ENCODE assay signal across 21 mouse cellular contexts in the genomic region with DNA sequence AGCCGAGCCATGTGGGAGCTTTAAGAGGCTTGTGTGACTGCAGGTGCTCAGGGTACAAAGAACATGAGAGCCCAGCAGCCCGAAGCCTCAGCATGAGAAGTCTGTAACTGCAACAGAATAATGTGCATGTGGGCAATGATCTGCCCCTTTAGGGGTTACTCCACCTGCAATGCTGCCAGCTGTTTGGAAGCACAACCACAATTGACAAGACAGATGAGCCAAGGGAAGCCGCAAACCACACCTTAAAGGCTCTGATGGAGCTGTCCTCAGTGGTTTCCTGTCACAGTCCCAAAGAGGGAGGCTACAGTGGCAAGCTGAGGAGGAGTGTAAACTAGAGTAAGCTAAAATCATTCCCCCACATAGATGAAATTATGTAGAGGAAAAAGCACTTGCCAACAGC. TPM values are rescaled to one million over a fixed set of nuclear protein-coding genes. Genes with fewer than 3 reads are reported as not detected.
DNase-seq lines count a peak whose midpoint lies in the region; ATAC-seq and TF ChIP-seq lines count a peak whose summit lies in the region.
"Had no signal": no experiment of that assay in that cellular context is flagged by ENCODE, and none has a peak within 500 bp of the region (broad histone marks: within the 10 kb centered on the region; RNA-seq: fewer than 3 reads in every experiment).

No protein-coding gene starts in this region.

- H3K9ac ChIP-seq in hindbrain, embryonic 14.5 days = no peak overlapping the region
- H3K9ac ChIP-seq: forebrain, embryonic 12.5 days; hindbrain, embryonic 12.5 days; lung, embryonic 14.5 days; midbrain, embryonic 15.5 days; stomach, embryonic 15.5 days had no signal

- H3K27me3 ChIP-seq in cerebellum, adult 2 months (ENCODE audit: control insufficient read depth, insufficient read depth, low read length) = no peaks in the 10 kb centered on the region
- no peaks in the 10 kb centered on the region for H3K27me3 ChIP-seq in hindbrain, embryonic 14.5 days (ENCODE audit: control insufficient read depth, insufficient read depth, low read length)
- H3K27me3 ChIP-seq: forebrain, embryonic 12.5 days; hindbrain, embryonic 12.5 days; midbrain, embryonic 15.5 days; stomach, embryonic 15.5 days had no signal

- no peak for TF ChIP-seq CTCF in cerebellum, adult 2 months (IDR thresholded peaks at IDR 0.05; ENCODE audit: borderline replicate concordance, insufficient read depth, low read depth, low read length)

- H3K4me2 ChIP-seq in hindbrain, embryonic 14.5 days (replicated peaks) = no peak overlapping the region
- H3K4me2 ChIP-seq: forebrain, embryonic 12.5 days; hindbrain, embryonic 12.5 days; lung, embryonic 14.5 days; midbrain, embryonic 15.5 days; stomach, embryonic 15.5 days had no signal

- H3K27ac ChIP-seq in cerebellum, adult 2 months (ENCODE audit: insufficient read depth, low read length) = no peak overlapping the region
- H3K27ac ChIP-seq in hindbrain, embryonic 14.5 days = no peak overlapping the region
- H3K27ac ChIP-seq: forebrain, embryonic 12.5 days; hindbrain, embryonic 12.5 days; layer of hippocampus, adult 2 months; midbrain, embryonic 15.5 days; stomach, embryonic 15.5 days had no signal

- no peaks in the 10 kb centered on the region for H3K9me3 ChIP-seq in hindbrain, embryonic 14.5 days (ENCODE audit: control insufficient read depth, low read length)
- H3K9me3 ChIP-seq: forebrain, embryonic 12.5 days; hindbrain, embryonic 12.5 days; midbrain, embryonic 15.5 days; stomach, embryonic 15.5 days had no signal

- H3K36me3 ChIP-seq in hindbrain, embryonic 14.5 days (replicated peaks; ENCODE audit: control insufficient read depth, insufficient read depth) = no peaks in the 10 kb centered on the region
- H3K36me3 ChIP-seq: forebrain, embryonic 12.5 days; hindbrain, embryonic 12.5 days; midbrain, embryonic 15.5 days; stomach, embryonic 15.5 days had no signal

- H3K4me1 ChIP-seq in cerebellum, adult 2 months (ENCODE audit: control insufficient read depth, insufficient read depth, low read length) = no peaks in the 10 kb centered on the region
- no peaks in the 10 kb centered on the region for H3K4me1 ChIP-seq in hindbrain, embryonic 14.5 days (replicated peaks; ENCODE audit: control insufficient read depth, insufficient read depth, low read length)
- H3K4me1 ChIP-seq: forebrain, embryonic 12.5 days; hindbrain, embryonic 12.5 days; midbrain, embryonic 15.5 days; stomach, embryonic 15.5 days had no signal

- H3K4me3 ChIP-seq in cerebellum, adult 2 months (replicated peaks; ENCODE audit: insufficient read depth, low read depth, low read length) = no peak overlapping the region
- H3K4me3 ChIP-seq in hindbrain, embryonic 14.5 days (replicated peaks; ENCODE audit: low read length) = no peak overlapping the region
- H3K4me3 ChIP-seq: forebrain, embryonic 12.5 days; hindbrain, embryonic 12.5 days; layer of hippocampus, adult 2 months; midbrain, embryonic 15.5 days; stomach, embryonic 15.5 days had no signal

- peak; percentile 95 for ATAC-seq in megakaryocyte progenitor cell, adult 5-6 weeks (replicated peaks; ENCODE audit: poor library complexity)
- ATAC-seq in hindbrain, embryonic 14.5 days (ENCODE audit: low FRiP score) = no peak
- ATAC-seq: midbrain, embryonic 15.5 days had no signal

- DNase-seq in gastrocnemius, postnatal 25 days = peak; percentile 24
- DNase-seq in gastrocnemius, adult 18-20 months (ENCODE audit: low spot score) = no peak
- peak; percentile 25 to 59 for DNase-seq in CD8-positive naive resting alpha-beta T cell, adult 2 months (ENCODE audit: low read depth in 2 of 2, low spot score in 2 of 2)
- peak; percentile 84 for DNase-seq in thymus, postnatal 25 days
- DNase-seq in cerebellum, adult 2 months = no peak
- DNase-seq in kidney, adult 11 months = no peak
- DNase-seq in hindbrain, embryonic 14.5 days (ENCODE audit: low spot score) = no peak
- DNase-seq: adrenal gland, postnatal 36 days; cerebellum, adult 9-10 months; kidney, adult 18-20 months; kidney, postnatal 10 days; left cerebral cortex, postnatal 4 days; lung, embryonic 14.5 days; lung, postnatal 4 days had no signal

- WGBS in cerebellum, adult 2 months = 87% methylated on average over 3 of the region's 3 CpGs
- WGBS in hindbrain, embryonic 14.5 days = 76% methylated on average over 3 of the region's 3 CpGs

- TF ChIP-seq POLR2A in cerebellum, adult 2 months (IDR thresholded peaks at IDR 0.05; ENCODE audit: borderline replicate concordance, insufficient read depth, low read length) = no peak

RNA-seq across cellular contexts. Expression of gene Msh4, which starts 10.5 kb away (rescaled TPM):
- not detected for total RNA-seq in gastrocnemius, postnatal 25 days (2021)
- total RNA-seq in gastrocnemius, adult 18-20 months (2021) = under 1 TPM in 1 of 2 experiments, not detected in 1; 0.09 TPM
- total RNA-seq in megakaryocyte progenitor cell, adult 5-6 weeks (2015) = not detected in 2 replicates
- total RNA-seq in megakaryocyte progenitor cell, adult 5-6 weeks (2017) = 0.25 TPM in 1 of 2 replicates, not detected in the other
- polyA plus RNA-seq in cerebellum, adult 2 months (2012; rRNA removed) = 0.10 and 0.11 TPM in 2 replicates
- 0.32 TPM in 1 of 2 replicates, not detected in the other for polyA plus RNA-seq in hindbrain, embryonic 14.5 days (2014; fragmentation: Nextera tagmentation; extraction: Ambion mirVana)
- polyA plus RNA-seq: liver, adult 2 months had no signal

RNA-seq across cellular contexts. Expression of gene Rabggtb, which starts 17.4 kb away (rescaled TPM):
- total RNA-seq in gastrocnemius, postnatal 25 days (2021) = 10 to 100 TPM; 64.1 to 65.0 TPM
- 10 to 100 TPM; 51.9 to 61.6 TPM for total RNA-seq in gastrocnemius, adult 18-20 months (2021)
- 121 and 132 TPM in 2 replicates for total RNA-seq in megakaryocyte progenitor cell, adult 5-6 weeks (2015)
- total RNA-seq in megakaryocyte progenitor cell, adult 5-6 weeks (2017) = 129 and 171 TPM in 2 replicates
- 89.2 and 95.7 TPM in 2 replicates for polyA plus RNA-seq in cerebellum, adult 2 months (2012; rRNA removed)
- 54.8 and 58.4 TPM in 2 replicates for polyA plus RNA-seq in hindbrain, embryonic 14.5 days (2014; fragmentation: Nextera tagmentation; extraction: Ambion mirVana)

RNA-seq across cellular contexts. Expression of gene Acadm, which starts 49.0 kb away (rescaled TPM):
- total RNA-seq in gastrocnemius, postnatal 25 days (2021) = 100 to 1,000 TPM; 256 to 346 TPM
- total RNA-seq in gastrocnemius, adult 18-20 months (2021) = 100 to 1,000 TPM; 316 to 427 TPM
- 65.5 and 70.0 TPM in 2 replicates for total RNA-seq in megakaryocyte progenitor cell, adult 5-6 weeks (2015)
- total RNA-seq in megakaryocyte progenitor cell, adult 5-6 weeks (2017) = 216 TPM in 2 replicates
- 58.4 and 59.4 TPM in 2 replicates for polyA plus RNA-seq in cerebellum, adult 2 months (2012; rRNA removed)
- 62.6 and 69.6 TPM in 2 replicates for polyA plus RNA-seq in hindbrain, embryonic 14.5 days (2014; fragmentation: Nextera tagmentation; extraction: Ambion mirVana)

RNA-seq across cellular contexts. Expression of gene Asb17, which starts 51.4 kb away (rescaled TPM):
- not detected for total RNA-seq in gastrocnemius, postnatal 25 days (2021)
- total RNA-seq in gastrocnemius, adult 18-20 months (2021) = not detected
- 0.51 and 0.64 TPM in 2 replicates for total RNA-seq in megakaryocyte progenitor cell, adult 5-6 weeks (2015)
- 1.2 and 1.8 TPM in 2 replicates for total RNA-seq in megakaryocyte progenitor cell, adult 5-6 weeks (2017)
- polyA plus RNA-seq in cerebellum, adult 2 months (2012; rRNA removed) = not detected in 2 replicates
- polyA plus RNA-seq in hindbrain, embryonic 14.5 days (2014; fragmentation: Nextera tagmentation; extraction: Ambion mirVana) = 0.18 TPM in 1 of 2 replicates, not detected in the other
- total RNA-seq: adrenal gland, postnatal 36 days; layer of hippocampus, adult 2 months; left cerebral cortex, postnatal 4 days; liver, adult 2 months had no signal
- polyA plus RNA-seq: forebrain, embryonic 12.5 days; liver, adult 2 months had no signal

Comparison
In these comparisons a context has a peak if more than half of its experiments do, and no peak if none do; other contexts are left out.
1. DNase-seq: peak in gastrocnemius, postnatal 25 days (single experiment), CD8-positive naive resting alpha-beta T cell, adult 2 months (2 of 2) and thymus, postnatal 25 days (single experiment); none in gastrocnemius, adult 18-20 months (single experiment), cerebellum, adult 2 months (0 of 2), kidney, adult 11 months (single experiment) and hindbrain, embryonic 14.5 days (single experiment).